Mouse (Mus musculus): ENCODE results near the gene Ptch1. TPM values are rescaled to one million over a fixed set of nuclear protein-coding genes. Genes with fewer than 3 reads are reported as not detected.

Ptch1 gene
- total and polyA plus RNA-seq, 3 experiments, result 7.5 to 79.0 (median 23.4) TPM

- H3K27me3 ChIP-seq (ENCODE audit: control insufficient read depth in 1 of 2, insufficient read depth in 2 of 2, low read length in 2 of 2), result no peaks in the 10 kb centered on the region
These were observed 66.3 kb downstream of the Ptch1 start for GRCm38 (mm10) chr13:63507001-63507556.

GRCm38 (mm10) chr13:63506364-63506763 lies 67.0 kb downstream of the Ptch1 start:
- H3K79me2 ChIP-seq (ENCODE audit: control insufficient read depth, insufficient read depth, low read length, poor library complexity), result no peaks in the 10 kb centered on the region
- H3K4me1 ChIP-seq (ENCODE audit: control insufficient read depth in 1 of 2, insufficient read depth in 2 of 2, low read length in 2 of 2), result no peaks in the 10 kb centered on the region
- H3K36me3 ChIP-seq (ENCODE audit: control insufficient read depth in 1 of 2, insufficient read depth in 2 of 2, low read length in 2 of 2), result peaks cover 0 to 11% of the 10 kb centered on the region in 2 experiments; a peak in 2 of 4 replicates
- no peak for DNase-seq (ENCODE audit: low read depth, low spot score)
- no peaks in the 10 kb centered on the region for H3K27me3 ChIP-seq (ENCODE audit: control insufficient read depth in 1 of 2, insufficient read depth in 2 of 2, low read length in 2 of 2)
- no peak overlapping the region for H3K9ac ChIP-seq (ENCODE audit: control insufficient read depth, low read depth, low read length, poor library complexity, severe bottlenecking)
- no peaks in the 10 kb centered on the region for H3K9me3 ChIP-seq (replicated peaks; ENCODE audit: insufficient read depth, low read length)
- TF ChIP-seq ZMIZ1 (IDR thresholded peaks at IDR 0.05; ENCODE audit: low read depth, low read length) (no peak), TBP (IDR thresholded peaks at IDR 0.05; ENCODE audit: low read depth, low read length) (no peak), MAFK (IDR thresholded peaks at IDR 0.05; ENCODE audit: borderline replicate concordance, low read depth, low read length) (no peak), TCF12 (IDR thresholded peaks at IDR 0.05; ENCODE audit: low read depth, low read length) (no peak), BHLHE40 (IDR thresholded peaks at IDR 0.05; ENCODE audit: borderline replicate concordance, low read depth, low read length) (no peak), NRF1 (IDR thresholded peaks at IDR 0.05; ENCODE audit: insufficient read depth, low read depth, low read length, poor library complexity, severe bottlenecking) (no peak), SMC3 (IDR thresholded peaks at IDR 0.05; ENCODE audit: low read depth, low read length) (no peak), ELF1 (IDR thresholded peaks at IDR 0.05; ENCODE audit: low read depth, low read length) (no peak), POLR2AphosphoS5 (IDR thresholded peaks at IDR 0.05; ENCODE audit: borderline replicate concordance, low read depth, low read length) (no peak), RAD21 (IDR thresholded peaks at IDR 0.05; ENCODE audit: low read depth, low read length) (no peak), MEF2A (IDR thresholded peaks at IDR 0.05; ENCODE audit: extremely low read depth, insufficient replicate concordance, low read depth, low read length, poor library complexity, severe bottlenecking) (no peak), CTCF (IDR thresholded peaks at IDR 0.05 in 2 of 3, conservative IDR thresholded peaks at IDR 0.05 in 1 of 3; ENCODE audit: control insufficient read depth in 1 of 3, insufficient read depth in 1 of 3, low read depth in 2 of 3, low read length in 3 of 3, poor library complexity in 1 of 3, severe bottlenecking in 1 of 3) (no peak), ZNF384 (IDR thresholded peaks at IDR 0.05; ENCODE audit: low read depth, low read length) (no peak), USF1 (IDR thresholded peaks at IDR 0.05; ENCODE audit: low read depth, low read length) (no peak), USF2 (IDR thresholded peaks at IDR 0.05; ENCODE audit: borderline replicate concordance in 1 of 2, insufficient read depth in 1 of 2, low read depth in 1 of 2, low read length in 2 of 2) (no peak), CHD1 (IDR thresholded peaks at IDR 0.05; ENCODE audit: low read depth, low read length) (no peak), MAZ (IDR thresholded peaks at IDR 0.05; ENCODE audit: low read depth, low read length) (no peak)
- H3K27ac ChIP-seq (ENCODE audit: control insufficient read depth, low read depth, low read length), result no peak overlapping the region
- H3K4me3 ChIP-seq (ENCODE audit: control insufficient read depth in 1 of 2, insufficient read depth in 1 of 2, low read depth in 2 of 2, low read length in 2 of 2), result no peak overlapping the region

More at GRCm38 (mm10) chr13:63507001-63507556, 66.3 kb downstream of the Ptch1 start:
- H3K36me3 ChIP-seq (ENCODE audit: control insufficient read depth in 1 of 2, insufficient read depth in 2 of 2, low read length in 2 of 2), result peaks cover 0 to 11% of the 10 kb centered on the region in 2 experiments; a peak in 2 of 4 replicates
- H3K4me3 ChIP-seq (ENCODE audit: control insufficient read depth in 1 of 2, insufficient read depth in 1 of 2, low read depth in 2 of 2, low read length in 2 of 2), result no peak overlapping the region
- DNase-seq (ENCODE audit: low read depth, low spot score), result no peak
- no peak overlapping the region for H3K27ac ChIP-seq (ENCODE audit: control insufficient read depth, low read depth, low read length)
- no peaks in the 10 kb centered on the region for H3K9me3 ChIP-seq (replicated peaks; ENCODE audit: insufficient read depth, low read length)
- no peaks in the 10 kb centered on the region for H3K4me1 ChIP-seq (ENCODE audit: control insufficient read depth in 1 of 2, insufficient read depth in 2 of 2, low read length in 2 of 2)
- H3K9ac ChIP-seq (ENCODE audit: control insufficient read depth, low read depth, low read length, poor library complexity, severe bottlenecking), result no peak overlapping the region
- TF ChIP-seq UBTF (IDR thresholded peaks at IDR 0.05; ENCODE audit: borderline replicate concordance, insufficient read depth, low read depth, low read length) (no peak), ZC3H11A (IDR thresholded peaks at IDR 0.05; ENCODE audit: low read depth, low read length) (no peak), ZKSCAN1 (IDR thresholded peaks at IDR 0.05; ENCODE audit: low read depth, low read length) (no peak), POLR2A (IDR thresholded peaks at IDR 0.05; ENCODE audit: control insufficient read depth in 1 of 2, insufficient read depth in 1 of 2, low read depth in 1 of 2, low read length in 2 of 2, poor library complexity in 1 of 2) (no peak)
- no peaks in the 10 kb centered on the region for H3K79me2 ChIP-seq (ENCODE audit: control insufficient read depth, insufficient read depth, low read length, poor library complexity)
